Mouse (Mus musculus) brain, embryonic 18.5 days (tissue): ENCODE measurements around the gene Tinf2.
A peak's percentile ranks its signal among the peaks of the same experiment; 100 is the strongest.

Source experiments
- DNase-seq: peaks from one replicate; pipeline ENCODE4 v3.0.0-alpha.2; 2012; ENCODE audit warnings: low read depth, low spot score

Tinf2 gene

DNA sequence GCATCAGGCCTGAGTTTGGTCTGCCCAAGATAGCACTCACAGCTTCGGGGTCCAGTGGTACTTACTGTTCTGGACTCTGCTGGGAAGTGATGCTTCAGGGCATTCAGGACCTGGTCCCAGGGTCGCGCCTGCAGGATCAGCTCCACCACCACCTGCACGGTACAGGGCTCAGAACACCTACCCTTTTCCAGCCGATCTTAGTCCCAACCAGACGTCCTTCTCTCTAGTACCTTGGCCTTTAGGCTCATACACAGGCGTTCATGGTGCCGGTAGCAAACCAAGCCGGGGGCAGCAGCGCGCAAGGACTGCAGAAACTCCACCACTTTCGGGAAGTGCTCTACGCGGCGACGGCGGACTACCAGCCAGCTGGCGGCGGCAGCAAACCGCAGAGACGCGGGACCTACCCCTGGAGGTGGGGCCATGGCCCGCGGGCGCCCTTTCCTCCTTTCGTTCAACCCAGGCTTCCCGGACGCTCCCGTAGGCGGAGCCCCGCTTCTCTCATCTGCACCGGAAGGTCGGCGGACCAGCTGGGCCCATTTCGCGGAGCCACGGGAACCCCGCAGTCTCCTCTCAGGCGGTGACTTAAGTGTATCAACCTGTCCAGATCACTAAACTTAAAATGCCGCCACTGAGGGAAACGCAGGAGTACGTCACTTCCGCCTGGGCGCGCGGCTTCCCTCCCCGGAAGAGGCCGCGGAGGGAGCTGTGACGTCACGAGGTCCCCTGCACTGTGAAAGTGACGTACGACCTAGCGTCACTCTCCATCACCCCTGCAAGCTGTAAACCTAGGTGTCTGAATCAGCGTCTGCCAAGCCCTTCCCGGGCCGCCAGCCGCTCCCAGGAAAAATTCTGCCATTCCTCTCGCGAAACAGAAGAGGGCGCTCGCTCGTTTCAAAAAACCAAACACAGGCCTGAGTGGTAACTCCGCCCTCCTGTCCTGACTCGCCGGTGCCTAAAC lies at the start of gene Tinf2:
Tinf2 (minus strand) TSS at position 661 of the 958 bp plus-strand sequence.
- DNase-seq, result peak; percentile 94

DNA sequence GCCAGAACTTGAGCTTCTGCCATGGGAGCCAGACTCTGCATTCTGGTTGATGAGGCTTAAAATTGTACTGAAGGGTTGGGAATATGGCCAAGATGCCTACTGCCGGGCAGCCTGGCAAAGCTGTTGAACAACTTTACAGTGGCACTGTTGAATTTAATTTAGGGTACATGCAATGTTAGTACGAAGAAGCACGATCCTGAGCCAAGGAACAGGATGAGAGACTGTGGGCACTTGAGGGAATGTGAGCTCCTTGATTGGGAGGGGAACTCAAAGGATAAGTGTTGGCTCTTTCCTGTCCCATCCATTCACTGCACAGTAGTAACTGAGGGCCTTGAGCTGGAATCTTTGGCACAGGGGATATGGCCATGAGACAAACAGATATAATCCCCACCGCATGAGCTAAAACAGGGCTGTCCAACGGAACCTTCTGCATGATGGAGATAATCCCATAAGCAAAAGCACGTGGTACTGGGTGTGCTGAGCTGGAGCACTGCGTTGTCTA lies 49.0 kb upstream of the Tinf2 start:
- DNase-seq, result peak; percentile 55

DNA sequence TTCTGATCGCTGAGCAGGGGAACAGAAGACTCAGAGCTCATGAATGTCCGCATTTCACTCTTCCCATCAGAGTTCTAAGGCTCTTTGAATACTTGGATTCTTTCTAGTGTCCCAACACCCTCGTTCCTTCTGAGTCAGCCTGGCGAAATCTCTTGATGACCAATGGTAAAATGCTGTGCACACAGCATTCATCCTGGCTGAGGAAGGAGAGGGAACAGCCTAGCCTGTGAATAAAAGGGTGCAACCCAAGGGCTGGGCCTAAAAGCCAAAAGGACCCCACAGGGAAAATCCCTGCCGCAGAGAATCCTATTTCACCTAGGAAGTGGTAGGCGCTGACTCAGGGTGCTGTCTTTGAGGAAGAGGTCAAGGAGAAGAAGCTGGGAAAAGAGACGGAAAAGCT lies 48.5 kb upstream of the Tinf2 start:
- no peak for DNase-seq

DNA sequence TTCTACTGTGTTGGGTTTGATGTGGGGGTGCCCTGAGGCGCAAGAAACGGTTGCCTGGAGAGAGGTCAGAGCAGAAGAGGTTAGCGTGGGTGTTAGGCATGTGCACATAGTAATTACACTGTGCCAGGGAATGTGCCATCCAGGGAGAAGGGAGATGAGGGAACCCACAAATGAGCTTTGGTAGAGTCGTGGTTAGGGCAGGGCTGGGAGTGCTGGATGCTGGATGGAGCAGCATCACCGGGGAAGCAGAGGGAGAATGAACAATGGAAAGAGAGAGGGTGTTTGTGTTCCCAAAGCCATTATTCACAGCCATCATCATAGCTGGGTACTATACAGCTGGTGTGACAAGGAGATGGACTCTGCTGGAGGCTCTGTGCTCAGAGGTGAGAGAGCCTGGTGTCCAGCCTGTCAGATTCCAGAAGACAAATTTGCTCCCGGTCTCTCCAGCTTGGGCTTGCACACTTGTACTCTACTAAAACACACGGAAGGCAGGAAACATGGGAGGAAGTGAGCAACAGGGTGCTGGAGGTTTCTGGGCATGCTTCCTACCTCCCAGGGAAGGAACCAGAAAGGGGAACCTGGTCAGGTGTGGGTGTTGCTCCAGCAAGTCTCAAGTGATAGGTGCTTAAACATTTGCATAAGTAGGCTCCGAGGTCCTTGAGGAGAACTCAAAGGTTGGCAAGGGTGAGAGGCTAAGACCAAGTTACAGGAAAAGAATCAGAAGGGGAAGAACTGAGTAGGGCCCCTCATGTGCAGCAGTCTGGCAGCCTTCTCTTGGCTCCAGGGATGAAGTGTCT lies 46.5 kb upstream of the Tinf2 start:
- DNase-seq, result no peak

DNA sequence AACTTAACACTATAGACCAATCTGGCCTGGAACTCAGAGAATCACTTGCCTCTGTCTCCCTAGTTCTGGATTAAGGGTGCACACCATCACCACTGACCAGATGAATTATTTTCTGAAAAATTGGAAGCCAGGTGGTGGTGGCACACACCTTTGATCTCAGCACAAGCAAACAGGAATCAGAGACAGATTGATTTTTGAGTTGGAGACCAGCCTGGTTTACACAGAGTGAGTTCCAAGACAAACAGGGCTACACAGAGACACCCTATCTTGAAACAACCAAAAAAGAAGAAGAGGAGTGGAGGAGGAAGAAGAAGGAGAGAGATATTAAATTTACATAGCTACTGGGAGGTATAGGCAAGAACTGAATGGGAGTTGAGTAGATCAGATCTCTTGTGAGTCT lies 44.6 kb upstream of the Tinf2 start:
- DNase-seq, result no peak

DNA sequence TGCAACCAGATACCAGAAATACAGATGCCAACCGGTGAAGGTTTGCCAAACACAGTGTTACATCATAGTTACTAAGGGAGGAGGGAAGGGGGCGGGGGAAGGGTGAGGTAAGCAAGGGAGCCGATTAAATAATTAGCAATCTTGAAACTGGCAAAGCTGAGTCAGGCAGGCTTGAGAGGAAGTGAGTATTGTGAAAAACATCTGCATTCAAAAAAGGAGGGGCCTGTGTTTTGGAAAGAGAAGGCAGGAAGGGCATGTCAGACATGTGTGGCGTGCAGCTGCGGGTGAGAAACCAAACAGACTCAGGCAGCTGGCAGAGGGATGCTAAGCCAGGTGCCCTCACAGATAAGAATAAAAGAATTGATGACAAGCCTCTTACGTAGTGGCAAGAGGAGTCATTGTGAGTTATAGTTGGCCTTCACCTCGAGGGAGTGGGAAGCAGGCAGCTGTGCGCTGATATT lies 42.8 kb upstream of the Tinf2 start:
- no peak for DNase-seq

DNA sequence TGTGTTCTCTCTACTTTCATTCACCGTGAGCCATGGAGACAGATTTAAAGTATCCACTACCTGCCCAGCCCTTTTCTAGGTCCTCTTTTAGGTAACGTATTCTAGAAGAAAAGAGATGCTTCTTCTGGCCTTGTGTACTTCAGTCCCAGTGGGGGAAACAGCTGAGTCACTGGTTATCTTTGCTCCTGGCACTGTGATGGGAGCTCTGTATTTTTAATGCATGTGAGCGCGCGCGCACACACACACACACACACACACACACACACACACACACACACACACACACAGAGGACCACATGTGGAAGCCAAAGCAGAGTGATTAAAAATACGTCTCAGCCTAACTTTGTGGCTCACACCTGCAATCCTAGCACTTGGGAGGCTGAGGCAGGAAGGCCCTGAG lies 41.8 kb upstream of the Tinf2 start:
- no peak for DNase-seq

DNA sequence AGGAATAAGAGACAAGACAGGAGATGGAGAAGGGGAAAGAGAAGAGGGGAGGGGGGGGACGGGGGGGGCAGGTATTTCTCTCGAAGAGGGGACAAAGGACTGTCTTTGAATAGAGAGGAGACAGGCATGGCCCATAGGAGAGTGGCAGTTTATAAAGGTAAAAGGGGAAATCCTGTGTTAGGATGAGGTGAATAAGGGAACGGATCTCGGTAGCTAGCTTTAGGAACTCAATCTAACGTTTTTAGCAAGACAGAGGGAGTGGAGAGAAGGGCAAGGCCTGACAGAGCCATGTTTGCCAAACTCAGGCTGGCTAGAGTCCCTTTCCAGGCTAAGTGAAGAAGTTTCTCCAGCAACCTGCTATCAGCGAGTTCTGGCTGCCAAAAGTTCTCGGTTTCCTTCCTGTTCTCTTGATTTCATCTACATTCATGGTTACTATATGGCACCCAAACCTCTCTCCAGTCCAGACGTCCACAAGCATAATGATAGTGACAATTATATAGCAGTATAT lies 40.9 kb upstream of the Tinf2 start:
- no peak for DNase-seq

DNA sequence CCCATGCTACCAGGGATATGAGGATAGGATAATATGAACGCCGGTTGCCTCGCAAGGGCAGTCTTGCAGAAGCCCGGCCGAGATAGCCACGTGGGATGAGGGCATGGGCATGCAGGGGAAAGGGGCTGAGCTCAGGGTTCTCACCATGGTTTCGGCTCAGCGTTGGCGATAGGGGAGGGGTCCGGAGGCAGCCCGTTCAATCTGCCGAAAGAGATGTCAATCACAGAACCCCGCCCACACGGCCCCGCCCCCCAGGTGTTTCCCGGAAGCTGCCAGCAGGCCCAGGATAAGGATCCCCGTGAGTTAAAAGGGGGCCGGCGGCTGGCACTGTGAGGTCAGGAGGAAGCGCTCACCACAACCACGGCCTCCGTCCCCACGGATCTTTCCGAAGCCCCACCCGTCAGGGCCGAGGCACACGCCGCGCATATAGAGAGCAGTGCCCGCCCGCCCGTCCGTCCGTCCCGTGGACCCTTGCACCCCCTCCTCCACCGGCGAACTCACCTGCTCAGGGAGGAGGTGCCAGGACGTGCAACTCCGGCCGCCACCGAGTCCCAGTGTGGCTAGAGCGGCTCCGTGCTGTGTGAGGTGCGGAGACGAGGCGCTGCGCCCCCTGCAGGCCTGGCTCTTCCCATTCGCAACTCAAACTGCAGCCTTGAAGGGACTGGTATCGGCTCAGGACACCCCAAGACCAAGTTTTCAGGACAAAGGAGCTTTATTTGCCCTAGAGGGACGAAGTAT lies 40.2 kb upstream of the Tinf2 start, which contains the start of gene Rabggta:
Rabggta (minus strand) TSS at position 564 of the 738 bp plus-strand sequence.
- peak; percentile 86 for DNase-seq

DNA sequence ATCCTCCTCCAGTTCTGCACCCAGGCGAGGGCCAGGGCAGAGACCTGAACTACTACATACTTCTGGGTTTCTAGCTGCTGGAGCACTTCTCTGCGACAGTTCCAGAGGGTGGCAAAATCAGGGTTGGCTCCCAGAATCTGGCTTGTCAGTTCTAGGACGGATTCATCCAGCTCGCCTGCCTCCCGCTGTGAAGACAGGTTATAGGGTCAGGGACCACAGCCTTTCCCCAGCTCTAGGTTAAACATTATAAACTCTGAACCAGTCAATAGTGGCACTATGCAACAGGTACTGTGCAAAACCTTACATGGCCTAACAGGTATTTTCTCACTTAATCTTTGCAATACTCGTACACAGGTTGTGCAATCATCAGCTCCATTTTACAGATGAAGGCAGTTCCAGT lies 39.5 kb upstream of the Tinf2 start:
- no peak for DNase-seq

DNA sequence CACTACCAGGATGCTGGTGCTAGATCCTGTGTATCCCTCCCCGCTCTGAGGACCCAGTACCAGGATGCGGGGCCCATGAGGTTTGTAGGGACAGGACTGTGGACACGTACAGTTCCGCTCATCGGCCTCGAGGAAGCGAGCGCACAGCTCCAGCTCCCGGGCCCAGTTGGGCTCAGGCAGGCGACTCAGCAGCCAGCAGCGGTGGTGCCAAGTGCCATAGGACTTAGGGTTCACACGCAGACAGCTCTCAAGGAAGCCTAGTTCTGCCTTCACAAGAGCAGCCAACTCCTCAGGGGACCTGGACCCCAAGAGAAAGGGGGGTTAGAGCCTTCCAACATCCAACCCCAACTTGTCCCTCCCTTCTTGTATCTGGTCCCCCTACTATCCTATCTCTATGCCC lies 39.0 kb upstream of the Tinf2 start:
- no peak for DNase-seq

DNA sequence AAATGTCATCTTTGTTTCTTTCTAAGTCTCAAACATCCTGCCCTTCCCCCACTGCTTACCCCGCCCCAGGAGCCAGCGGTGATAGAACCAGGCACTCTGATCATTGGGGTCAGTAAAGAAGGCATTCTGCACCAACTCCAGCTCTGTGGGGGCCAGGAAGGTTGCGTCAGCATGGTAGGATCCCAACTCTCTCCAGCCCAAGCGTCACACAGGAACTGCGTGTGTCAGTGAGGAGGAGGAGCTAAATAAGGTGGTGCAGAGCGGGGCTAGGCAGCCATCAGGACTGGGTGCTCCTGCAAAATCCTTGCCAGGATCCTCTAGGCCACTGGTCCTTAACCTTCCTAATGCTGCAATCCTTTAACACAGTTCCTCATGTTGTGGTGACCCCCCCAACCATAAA lies 38.1 kb upstream of the Tinf2 start:
- no peak for DNase-seq

DNA sequence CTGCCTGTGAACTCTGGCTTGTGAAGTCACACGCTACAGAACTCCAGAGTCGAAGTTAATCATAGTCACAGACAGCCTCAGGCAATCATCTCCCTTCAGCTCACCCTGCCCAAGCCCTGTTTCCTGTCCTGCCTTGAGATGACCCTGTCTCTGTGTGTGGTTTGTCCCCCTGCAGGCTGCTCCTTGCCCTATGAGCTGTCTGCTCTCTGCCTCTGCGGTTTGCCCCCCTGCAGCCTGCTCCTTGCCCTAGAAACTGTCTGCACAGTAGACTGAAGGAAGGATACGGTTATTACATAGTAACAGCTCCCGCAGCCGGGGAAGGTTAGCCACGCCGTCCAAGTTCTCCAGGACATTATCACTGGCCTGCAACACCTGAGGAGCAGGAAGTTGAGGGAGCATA lies 35.3 kb upstream of the Tinf2 start:
- no peak for DNase-seq

DNA sequence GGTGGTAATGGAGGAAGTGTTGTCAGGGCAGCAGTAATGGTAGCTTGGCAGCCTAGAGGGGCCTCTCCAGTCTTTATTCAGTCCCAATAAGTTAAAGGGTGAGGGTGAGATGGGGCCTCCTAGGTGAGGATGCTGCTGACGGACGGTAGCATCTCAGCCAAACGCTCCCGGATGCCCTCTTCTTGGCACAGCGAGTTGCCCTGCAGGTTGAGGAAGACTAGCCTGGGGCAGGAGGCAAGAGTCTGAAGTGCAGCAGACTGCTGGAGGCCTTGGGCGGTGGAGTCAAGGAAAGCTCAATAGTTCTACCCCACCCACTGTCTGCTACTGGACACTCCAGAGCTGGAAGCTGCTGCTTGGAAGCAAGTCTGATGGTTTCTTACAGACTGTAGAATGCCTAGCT lies 34.7 kb upstream of the Tinf2 start:
- no peak for DNase-seq

DNA sequence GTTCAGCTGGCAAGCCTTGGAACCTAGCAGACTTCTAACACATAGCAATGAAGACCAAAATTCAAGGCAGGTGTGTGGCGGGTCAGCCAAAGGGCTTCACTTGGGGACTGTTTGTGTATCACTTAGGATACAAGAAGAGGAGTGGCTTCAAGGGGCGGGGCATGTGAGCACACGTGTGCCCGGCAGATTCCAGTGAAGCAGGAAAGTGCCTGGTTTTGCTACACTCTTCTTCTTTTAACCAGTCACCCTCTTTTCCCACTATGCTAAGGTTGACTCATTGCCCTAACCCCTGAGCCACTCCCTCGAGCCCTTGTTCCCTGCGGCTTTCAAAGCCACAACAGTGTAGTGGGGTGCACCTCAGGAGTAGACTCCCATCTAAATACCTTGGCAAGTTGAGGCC lies 33.3 kb upstream of the Tinf2 start:
- no peak for DNase-seq

DNA sequence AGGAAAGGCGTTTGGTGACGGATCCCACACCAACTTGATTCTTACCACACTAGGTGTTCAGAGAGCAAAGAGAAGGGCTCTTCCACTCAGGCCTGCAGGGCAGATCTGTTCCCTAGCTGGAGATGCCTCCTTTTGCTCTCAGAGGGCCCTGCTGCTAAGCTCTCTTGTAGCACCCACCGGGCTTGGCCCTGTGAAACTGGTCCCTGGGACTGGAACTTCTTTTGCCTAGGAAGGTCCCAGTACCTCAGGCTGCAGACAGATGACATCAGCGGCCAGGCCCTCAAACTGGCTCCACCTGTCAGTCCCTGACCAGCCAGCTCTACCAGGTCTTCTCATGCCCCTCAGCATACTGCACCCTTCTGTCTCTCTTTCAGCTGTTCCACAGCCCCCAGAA lies 32.1 kb upstream of the Tinf2 start, which contains the start of gene Tgm1:
Tgm1 (minus strand) TSS at position 198 of the 394 bp plus-strand sequence.
- no peak for DNase-seq

DNA sequence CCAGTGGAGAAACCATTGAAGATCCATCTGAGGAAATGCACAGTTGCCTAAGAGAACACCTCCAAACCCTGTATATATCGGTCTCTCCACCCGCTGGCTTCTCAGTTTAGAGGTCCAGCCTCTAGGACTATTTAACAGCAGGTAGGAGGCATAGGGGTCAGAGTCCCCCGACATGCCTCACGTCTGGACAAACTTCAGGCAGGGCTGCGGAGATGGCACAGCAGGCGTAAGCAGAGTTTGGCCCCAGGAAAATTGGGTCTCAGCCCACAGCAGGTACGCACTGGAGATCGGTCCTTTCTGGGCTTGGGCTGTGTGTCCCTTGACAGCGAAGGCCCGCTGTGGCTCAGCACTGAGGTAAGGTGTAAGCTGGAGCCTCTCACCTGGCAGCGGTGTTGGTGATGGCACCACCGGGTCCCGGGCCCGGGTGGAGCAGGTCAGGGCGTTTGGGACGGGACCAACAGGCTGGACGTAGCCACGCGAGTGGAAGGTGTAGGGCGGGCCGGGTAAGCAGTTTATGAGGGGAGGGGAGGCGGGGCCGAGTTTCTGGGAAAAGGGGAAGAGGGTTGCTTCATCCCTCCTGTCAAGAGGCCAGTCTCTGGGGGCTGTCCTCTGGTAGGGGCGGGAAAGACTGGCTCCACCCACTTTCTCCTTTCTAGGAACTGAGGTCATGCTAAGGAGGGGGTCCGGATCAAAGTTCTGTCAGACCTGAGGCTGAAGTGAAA lies 31.5 kb upstream of the Tinf2 start:
- DNase-seq, result no peak

DNA sequence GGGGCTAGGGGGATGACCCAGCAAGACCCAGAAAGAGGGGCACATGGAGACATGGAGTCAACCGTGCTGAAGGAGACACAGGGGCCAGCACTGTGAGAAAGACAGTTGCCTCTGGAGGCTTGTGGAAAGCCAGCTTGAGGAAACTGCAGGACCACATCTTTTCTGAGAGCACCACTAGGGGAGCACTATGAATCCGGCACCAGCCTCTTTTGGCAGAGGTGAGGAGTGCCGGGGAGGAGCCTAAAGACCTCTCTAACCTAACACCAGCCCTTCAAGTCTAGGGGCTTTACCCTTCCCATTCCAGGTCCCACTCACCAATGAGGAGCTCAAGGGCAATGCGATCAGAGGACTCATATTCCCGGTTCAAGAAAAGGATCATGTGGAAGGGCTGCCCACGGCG lies 30.2 kb upstream of the Tinf2 start:
- no peak for DNase-seq

DNA sequence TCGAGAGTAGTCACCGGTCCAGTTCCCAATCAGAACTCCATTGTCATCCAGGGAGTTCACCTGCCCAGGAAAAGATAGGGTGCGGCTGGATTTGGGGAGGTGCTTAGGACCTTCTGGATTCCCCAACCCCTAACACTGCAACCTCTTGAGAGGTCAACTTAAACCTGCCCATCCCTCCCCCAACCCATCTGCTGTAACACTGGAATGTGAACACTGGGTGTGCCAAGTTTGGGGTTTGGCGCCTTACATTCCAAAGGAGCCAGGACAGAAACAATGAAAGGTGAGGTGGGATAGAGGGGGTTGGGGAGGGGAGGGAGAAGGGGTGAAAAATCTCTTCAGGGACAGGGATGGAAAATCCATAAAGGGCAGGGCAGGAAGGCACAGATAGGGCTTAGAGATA lies 27.9 kb upstream of the Tinf2 start:
- DNase-seq, result no peak

DNA sequence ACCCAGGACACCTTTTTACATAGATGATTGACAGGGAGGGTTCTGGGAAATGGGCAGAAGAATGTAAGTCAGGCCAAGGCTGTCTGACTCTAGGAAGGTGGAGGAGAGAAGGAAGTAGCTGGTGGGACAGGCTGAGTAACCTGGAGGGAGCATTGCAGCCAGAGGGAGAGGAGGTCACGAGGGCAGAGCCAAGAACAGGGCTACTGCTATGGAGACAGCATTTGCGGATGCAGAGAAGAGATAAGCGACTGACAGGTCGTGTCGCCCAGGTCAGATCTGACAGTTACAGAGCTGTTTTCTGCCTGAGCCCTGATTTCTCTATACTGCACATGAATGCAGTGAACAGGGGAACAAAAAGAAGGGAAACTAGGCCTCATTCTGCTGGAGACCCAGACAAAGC lies 25.8 kb upstream of the Tinf2 start:
- DNase-seq, result no peak
